Mouse (Mus musculus) heart, postnatal 0 days (tissue): ENCODE data around the gene Agpat3.

Experiments used
- CTCF ChIP-seq: IDR thresholded peaks from 2 replicates; pipeline ENCODE4 v1.5.1; 2016; ENCODE audit warnings: antibody characterized with exemption, control low read depth, low read depth
- EP300 ChIP-seq: IDR thresholded peaks from 2 replicates; pipeline ENCODE4 v1.6.1; 2016; ENCODE audit warnings: antibody characterized with exemption, low read depth

GRCm38 (mm10) chr10:78360290-78360711 is 8.0 kb upstream of the Agpat3 start:
- TF ChIP-seq EP300 (no peak), CTCF (no peak)
